Mouse (Mus musculus) heart, postnatal 4 days (tissue): ENCODE results near the gene Coq3. TPM values are rescaled to one million over a fixed set of nuclear protein-coding genes. Genes with fewer than 3 reads are reported as not detected.

Experiments used
- total RNA-seq, 2 experiments: library from RNA; stranded (reverse); gene quantifications; 2 replicates each; pipeline ENCODE4 v1.2.3; 2021

Coq3 gene
- total RNA-seq, 2 experiments from 2014 or later: 24.7 to 25.4 TPM

Other genes starting within 250 kb of the Coq3 start
- not detected for gene Prdm13, start 193.7 kb upstream of the Coq3 start, total RNA-seq
- gene Ccnc, start 152.0 kb upstream of the Coq3 start, total RNA-seq: 10 to 100 TPM; 17.5 to 18.5 TPM
- gene Usp45, start 112.5 kb upstream of the Coq3 start, total RNA-seq: 10 to 100 TPM; 12.8 to 13.6 TPM
- gene Tstd3, start 112.5 kb upstream of the Coq3 start, total RNA-seq: 10 to 100 TPM; 10.9 to 13.0 TPM
- 10 to 100 TPM; 50.7 to 58.4 TPM for gene Pnisr, start 32.1 kb upstream of the Coq3 start, total RNA-seq
- gene Faxc, start 51.7 kb downstream of the Coq3 start, total RNA-seq: 1 to 10 TPM; 5.1 TPM